Mouse (Mus musculus) A20 (cell line): ENCODE results near the gene Zbtb22.

Experiments used
- DNase-seq: peaks from one replicate; pipeline ENCODE4 v3.0.0-alpha.2; 2011; ENCODE audit warnings: low read depth, low spot score

The Zbtb22 gene

GRCm38 (mm10) chr17:33965082-33965845 is 49.6 kb downstream of the Zbtb22 start:
- no peak for DNase-seq

GRCm38 (mm10) chr17:33965846-33966550 is 50.3 kb downstream of the Zbtb22 start:
- no peak for DNase-seq

GRCm38 (mm10) chr17:33968489-33968888 is 52.8 kb downstream of the Zbtb22 start:
- DNase-seq, result peak; percentile 70
